Mouse (Mus musculus) megakaryocyte-erythroid progenitor cell, adult 5-6 weeks (primary cell): ENCODE measurements around the gene Magi2. TPM values are rescaled to one million over a fixed set of nuclear protein-coding genes. Genes with fewer than 3 reads are reported as not detected.
"Not testable (repeated sequence)": the region's sequence is repeated elsewhere in the genome, so short reads cannot be mapped to it uniquely, and the experiment has no call there.

Source experiments
- ATAC-seq: replicated peaks from 2 replicates; pipeline ENCODE4 v1.8.0; 2016; ENCODE audit warnings: mild to moderate bottlenecking, inconsistent platforms; ENCODE audit not compliant: severe bottlenecking, poor library complexity, low FRiP score, low TSS enrichment
- total RNA-seq, 2 experiments: library from RNA; stranded (forward) in 1 of 2; stranded (reverse) in 1 of 2; fragments of 200-1000, 215-1000 nt in 1 of 2; fragments of >200 nt in 1 of 2; fragmentation: Nextera tagmentation in 1 of 2; gene quantifications; 2 replicates each; pipeline ENCODE4 v1.2.3; 2014 to 2017

The Magi2 gene
- total RNA-seq, 2 experiments from 2014 or later = 0.23 to 0.52 TPM

DNA sequence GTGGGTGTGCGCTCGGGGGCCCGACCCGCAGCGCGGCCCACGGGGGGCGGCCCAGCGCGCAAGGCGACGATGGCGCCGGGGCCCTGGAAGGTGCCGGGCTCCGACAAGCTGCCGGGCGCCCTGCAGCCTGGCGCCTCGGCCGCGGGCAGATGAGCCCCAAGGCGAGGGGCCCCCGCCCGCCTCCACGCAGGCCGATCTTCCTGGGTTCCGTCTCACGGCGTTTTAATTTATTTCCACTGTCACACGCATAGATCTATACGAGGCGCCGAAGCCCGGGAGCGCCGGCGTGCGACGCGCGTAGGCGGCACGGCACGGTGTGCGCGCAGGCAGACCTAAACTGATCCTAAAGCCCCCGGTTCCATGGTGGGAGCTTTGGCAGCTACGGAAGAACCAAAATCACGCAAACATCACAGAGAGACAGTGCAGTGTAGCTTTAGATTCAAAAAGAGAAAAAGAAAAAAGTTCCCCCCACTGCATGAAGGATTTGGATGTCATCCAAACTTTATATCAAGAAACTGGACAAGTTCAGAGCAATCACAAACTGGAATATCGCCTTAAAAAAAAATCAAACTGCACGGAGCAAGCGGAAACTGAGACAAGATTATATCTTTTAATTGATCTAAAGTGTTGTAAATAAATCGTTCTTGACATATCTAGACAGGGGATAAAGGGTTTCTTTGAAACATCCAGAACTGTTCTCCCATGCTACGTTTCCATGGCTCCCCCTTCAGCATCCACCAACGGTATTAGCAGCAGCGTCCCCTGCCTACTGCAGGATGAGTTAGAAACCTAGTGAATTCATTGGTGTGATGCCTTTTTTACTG, 1475.9 kb downstream of the Magi2 start:
- ATAC-seq = no peak

DNA sequence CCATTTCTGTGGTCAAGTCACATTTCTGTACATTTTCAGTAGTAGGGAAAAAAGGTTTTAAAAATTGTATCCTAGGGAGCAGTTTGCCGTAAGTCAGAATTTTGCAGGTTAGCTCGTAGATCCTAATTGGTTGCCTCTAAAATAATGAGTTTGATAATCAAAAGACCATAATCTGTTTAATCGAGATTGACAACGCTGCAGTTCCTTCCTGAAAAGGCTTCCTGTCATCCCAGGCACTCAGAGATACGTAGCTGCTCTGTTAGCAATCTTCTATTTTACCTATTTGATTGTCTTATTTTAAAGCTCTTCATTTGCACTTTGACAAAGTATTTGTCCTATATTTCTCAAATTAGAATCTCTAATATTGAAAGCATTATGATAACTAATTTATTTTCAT, 1476.5 kb downstream of the Magi2 start:
- ATAC-seq = no peak

DNA sequence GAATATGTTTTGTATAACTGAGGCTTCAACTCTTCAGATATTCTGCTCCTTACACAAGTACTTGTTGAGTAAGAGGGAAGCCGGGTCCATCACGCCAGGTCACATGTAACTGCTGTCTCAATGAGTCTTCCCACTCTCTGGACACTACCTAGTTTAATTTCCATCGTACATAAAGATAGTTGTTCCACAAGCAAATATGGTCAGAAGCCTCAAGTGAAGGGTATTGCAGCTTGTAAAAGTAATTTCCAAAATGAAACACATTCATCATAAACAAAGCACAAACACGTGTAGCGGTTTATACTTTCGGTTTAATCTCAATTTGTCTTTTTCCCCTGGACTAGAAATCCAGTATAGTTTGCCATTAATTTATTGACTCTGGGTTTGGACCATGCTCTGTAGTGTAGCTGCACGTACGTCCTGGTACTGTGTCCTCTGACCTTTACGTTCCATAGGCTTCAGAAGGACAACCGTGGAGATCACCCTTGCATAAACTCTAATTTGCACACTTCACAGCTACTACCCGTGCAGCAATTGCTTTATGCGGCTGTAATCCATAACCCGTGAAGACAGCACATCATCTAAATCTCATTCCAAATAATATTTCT, 1477.2 kb downstream of the Magi2 start:
- ATAC-seq = no peak

DNA sequence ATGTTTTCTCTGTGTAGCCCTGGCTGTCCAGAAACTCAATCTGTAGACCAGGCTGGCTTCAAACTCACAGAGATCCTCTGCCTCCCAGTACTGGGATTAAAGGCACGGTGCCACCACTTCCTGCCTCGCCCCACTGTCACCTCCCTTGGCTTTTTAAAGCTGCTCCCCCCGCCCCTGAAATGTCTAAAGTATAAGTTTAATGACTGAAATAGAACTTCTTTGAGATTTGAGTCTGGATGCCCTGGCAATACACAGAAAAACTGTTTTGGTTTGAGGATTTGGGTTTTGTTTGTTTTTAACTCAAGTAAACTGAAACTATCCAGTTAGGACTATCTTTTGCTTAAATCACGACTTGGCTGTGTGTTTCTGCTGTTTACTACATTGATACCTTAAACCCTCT, 1478.0 kb downstream of the Magi2 start:
- no peak for ATAC-seq

DNA sequence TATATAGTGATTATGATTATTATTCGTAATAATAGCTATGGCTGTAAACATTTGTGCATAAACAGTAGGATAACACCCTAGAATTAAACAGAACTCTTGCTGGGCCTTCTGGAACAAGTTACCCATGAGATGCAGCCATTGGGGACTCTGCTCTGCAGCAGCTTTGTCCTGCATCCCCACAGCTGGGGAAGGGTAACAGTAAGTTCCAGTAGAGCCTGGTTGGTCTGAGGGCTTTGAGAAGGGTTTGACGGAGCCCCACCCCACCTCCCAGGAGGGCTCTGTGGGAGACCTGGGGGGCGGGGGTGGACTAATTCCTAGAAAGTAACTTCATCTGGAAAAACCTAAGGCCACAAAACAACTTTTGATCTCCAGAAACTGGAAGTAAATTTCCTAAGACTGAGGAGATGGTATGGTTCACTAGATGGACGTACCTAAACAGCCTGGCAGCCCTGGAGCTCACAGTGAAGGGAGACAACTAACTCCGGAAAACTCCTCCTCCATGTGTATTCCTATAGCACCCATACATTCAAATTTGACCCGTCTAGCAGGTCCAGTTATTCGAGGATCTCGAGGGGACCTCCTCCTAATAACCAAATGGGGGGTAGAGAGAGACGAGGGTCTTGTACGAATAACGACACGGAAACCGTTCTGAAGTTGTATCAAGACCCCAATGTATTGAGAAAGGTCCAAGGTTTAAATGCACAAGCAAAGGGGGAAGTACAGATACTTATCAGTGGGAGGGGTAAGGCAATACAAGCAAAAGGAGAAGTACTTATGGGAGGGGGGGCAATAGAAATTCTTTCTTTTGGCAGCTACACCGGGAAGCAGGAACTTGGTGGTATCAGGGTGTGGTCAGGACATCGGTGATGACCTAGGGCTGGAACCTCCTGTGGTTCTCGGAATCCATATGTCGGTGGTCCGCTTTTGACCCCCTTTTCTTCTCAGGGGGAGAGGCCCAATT, 1479.8 kb downstream of the Magi2 start:
- not testable (repeated sequence) for ATAC-seq

DNA sequence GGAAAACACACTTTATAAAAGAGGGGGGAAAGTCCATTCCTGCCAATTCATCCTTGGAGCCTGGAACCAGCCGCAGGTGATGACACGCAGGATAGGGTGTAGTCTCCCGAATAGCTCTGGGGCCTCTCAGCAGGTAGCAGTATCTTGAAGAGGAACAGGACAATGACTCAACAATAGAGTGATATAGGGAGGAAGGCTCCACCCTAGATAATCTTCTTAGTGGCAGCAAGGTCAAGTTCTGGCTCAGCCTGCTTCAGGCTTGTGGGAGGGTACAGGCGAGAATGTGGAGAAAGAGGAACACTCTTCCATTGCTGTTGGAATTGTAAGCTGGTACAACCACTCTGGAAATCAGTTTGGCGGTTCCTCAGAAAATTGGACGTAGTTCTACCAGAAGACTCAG, 1484.0 kb downstream of the Magi2 start:
- not testable (repeated sequence) for ATAC-seq

DNA sequence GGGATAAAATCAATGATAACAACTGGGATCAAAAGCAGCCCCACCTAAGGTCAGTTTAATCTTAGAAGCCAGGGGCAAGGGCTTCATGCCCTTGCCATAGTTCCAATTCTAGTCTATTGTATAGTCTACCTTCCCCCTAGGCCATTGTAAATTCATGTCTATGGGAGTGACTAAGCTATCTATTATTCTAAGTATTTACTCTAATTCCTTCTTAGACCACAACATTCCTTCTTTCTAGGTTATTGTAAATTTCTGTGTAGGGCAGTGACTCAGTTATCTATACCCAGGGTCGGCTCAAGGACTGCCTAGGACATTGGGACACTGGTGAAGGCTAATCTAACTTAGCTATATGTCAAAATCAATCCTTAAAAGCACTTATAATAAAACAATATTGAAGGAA, 1487.8 kb downstream of the Magi2 start:
- ATAC-seq = not testable (repeated sequence)

DNA sequence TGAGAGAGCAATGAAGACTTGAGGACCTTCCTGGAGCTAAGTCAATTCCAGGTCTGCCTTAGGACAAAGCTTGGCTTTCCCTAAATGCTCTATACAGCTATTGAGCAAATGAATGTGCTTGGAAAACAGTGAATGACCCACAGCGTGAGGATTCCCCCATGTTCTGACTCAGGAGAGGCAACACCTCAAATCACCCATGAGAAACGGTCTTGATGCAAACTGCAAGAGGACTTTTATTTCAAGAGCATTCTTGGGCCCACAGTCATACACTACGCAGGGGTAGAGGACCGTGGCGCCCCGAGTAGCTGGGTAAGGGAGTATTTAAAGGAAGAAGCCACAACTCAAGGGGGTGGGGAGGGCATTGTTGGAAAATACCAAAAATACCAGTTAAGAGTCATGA, 1489.1 kb downstream of the Magi2 start:
- ATAC-seq = not testable (repeated sequence)

DNA sequence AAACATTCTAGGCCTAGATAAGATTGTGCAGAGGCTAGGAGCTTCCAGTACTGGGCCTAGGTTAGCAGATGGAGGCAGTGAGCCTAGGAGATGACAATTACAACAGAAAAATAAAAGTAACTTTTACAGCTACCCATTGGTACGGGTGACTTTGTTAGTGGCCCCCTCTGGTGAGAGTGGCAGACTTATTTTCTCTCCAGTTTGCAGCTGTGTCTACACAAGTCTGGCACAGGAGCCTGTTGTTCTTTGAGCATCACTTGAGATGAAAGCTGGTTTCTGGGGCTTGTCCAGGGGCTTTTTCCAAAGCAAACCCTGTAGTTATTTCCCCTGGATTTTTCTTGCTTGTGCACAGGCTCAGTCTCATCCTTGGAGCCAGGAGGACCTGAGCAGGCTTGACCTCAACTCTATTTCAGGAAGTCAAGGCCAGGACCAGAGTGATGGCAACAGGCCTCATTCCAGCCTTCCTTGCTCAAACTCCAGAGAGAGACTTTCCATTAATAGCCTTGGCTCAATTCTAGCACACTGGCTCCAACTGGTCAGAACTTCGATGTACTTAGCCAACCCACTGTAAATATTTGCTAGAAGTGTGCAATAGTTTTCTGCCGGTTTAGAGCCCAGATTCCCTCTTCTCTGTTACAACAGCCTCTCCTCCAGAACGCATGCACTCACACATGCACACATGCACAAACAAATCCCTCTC, 1493.5 kb downstream of the Magi2 start:
- ATAC-seq = no peak

DNA sequence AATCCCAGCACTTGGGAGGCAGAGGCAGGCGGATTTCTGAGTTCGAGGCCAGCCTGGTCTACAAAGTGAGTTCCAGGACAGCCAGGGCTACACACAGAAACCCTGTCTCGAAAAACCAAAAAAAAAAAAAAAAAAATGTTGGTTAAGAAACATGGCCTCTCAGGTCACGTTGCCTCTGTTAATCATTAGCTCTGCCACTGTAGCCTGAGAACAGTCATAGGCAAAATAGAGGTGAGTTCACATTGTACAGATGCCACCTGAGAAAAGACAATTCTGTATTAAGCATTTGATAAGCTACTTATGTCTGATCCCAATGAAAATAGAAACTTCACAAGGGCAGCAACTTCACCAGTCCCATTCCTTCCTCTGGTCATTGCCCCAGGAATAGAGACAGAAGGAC, 1496.4 kb downstream of the Magi2 start:
- not testable (repeated sequence) for ATAC-seq

DNA sequence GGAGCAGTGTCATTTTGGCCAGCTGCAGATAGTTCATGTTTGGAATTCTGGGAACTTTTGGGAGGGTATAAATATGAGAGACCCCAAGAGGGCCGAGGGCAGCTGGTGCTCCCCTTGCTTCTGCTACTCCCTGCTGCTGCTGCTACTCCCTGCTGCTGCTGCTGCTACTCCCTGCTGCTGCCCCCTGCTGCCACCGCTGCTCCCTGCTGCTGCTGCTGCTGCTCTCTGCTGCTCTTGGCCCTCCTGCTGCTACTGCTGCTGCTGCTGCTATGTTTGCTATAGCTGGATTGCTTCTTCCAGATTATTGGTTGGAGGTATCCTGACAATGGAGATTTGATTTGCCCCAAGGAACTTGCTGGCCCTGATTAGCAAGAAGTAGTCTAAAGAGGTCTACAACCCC, 1512.0 kb downstream of the Magi2 start:
- ATAC-seq = no peak

DNA sequence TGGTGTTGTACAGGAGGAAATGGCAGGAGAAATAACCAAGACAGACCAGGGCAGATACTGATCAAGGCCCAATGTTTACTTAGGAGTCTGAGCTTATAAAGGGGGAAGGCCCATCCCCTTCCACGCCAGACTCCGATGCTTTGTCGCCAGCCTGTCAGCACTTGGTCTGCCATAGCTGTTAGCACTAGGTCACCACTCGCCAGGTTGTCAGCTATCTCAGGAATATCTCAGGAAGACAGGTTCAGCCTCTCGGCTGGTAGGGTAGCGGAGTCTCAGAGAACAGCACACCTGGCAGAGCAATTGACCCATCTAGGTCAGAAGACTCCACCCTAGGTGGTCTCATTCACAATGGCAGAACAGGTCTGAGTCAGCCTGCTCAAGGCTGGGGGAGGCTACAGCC, 1514.4 kb downstream of the Magi2 start:
- no peak for ATAC-seq

DNA sequence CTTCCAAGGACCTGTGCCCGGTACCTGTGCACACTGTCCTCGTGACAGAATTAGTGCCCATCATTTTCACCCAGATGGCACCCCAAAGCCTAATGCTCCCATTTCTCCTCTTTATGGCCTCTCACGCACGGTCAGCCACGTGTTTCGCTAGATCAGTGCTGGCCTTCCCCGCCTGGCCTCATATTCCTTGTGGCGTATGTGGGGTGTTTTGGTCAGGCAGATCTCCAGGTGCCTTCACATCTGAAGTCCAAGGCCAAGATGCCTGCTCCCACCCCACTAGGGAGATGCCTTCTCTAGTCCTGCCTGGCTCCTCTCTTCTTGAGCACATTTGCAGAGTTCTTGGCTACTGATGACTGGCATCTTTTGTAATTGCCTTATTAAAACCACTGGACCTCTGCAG, 1515.1 kb downstream of the Magi2 start:
- ATAC-seq = 0 out of 2 replicates have a peak, but pooled peaks have one; percentile 22

DNA sequence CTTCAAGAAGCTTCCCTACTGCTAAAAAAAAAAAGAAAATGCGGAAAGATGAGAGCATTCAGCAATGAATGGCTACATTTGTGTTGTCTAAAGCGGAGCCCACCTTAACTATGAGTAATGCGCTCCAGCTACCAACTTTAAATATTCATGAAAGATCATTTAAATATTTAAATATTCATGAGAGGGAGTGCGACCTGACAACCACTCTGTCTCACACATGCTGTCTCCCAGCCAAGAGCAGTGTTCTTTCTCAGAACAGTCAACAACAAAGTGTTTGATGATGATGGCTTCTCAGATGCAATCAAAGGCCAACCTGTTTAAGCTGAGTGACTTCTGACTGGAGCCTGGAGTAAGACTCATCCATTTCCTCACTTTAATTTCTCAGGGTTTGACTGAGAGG, 1521.3 kb downstream of the Magi2 start:
- no peak for ATAC-seq

DNA sequence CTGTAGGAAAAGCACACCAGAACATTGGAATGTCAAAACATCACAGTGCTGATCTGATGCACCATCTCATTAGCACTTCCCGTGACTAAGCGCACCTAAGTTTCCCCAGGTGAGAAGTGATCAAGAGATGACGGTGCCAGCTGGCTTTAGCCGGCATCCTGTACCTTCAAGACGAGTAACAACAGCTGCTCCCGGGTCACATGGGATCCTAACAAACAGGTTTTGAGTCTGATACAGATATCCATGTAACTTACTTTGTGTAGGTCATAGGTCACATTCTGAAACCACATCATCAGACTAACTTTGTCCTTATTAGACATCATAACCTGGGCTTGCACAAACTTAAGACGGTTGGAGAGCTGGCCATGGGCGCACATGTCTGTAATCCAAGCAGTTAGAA, 1522.0 kb downstream of the Magi2 start:
- ATAC-seq = no peak

DNA sequence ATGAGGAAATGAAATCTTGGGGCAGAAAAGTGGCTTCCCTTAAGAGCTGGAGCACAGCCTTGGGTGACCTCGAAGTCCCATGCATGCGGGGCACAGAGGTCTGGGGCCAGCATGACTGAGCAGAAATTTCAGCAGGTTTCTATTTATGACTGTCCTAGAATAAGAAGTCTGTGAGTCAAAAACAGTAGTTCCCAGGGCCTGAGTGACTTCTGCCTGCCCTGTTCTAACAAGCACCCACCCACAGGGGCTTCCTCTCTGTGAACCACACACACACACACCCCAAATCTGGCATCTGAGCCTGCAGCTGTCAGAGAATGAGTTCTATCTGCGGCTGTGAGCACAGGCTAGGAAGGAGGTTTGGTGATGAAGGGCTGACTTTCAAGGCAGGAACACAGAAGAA, 1522.7 kb downstream of the Magi2 start:
- ATAC-seq = peak; percentile 34

DNA sequence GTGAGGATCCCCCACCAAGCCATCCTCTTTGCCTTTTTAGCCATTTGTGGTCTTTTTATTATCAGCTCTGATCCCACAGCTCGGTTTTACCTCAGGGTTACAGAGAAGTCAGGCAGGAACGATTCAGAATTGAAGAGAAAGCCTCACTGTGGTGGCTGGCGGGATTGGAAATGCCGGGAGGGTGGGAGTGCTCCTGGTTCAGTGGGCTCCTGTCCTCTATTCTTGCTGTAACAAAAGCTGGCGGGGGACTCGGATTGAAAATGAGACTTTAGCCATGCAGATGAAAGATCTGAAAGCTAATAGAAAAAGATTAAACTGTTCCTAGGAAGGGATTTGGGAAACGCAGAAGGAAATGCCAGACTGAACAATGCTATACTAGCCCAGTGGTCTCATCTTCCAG, 1524.2 kb downstream of the Magi2 start:
- no peak for ATAC-seq

DNA sequence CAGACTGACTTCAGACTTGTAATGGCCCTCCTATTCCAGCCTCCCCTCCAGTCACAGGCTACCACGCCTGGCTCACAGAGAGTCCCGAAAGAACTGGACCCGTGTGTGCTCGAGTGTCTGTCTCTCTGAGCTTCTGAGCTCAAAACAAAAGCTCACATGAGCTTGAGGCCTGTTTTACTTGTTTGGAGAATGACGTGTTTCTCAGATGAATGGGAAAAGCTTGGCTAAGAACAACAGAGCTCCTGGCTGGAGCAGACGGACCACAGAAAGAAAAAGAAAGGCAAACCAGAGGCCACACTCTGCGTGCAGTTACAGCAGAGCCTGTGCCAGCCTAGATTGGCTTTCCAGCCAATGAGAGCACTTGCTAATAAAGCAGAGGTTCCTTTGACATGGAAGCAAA, 1524.9 kb downstream of the Magi2 start:
- ATAC-seq = no peak

DNA sequence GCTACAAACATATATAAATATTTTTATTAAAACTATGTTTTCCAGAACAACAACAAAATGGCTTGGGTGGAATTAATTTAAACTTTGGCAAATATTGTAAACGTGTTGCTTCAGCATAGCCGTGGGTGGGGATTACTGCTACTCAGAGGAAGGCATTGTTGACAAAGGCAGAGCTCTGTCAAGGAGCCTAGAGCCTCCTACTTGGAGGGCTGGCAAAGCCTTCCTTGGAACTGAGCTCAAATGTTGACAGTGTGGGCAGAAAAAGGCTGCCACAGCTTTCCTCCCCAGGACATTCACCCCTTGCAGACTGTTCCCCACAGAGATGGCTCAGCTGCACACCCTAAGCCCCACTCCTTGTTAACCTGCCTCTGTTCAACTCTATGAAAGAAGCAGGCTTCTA, 1526.3 kb downstream of the Magi2 start:
- no peak for ATAC-seq

DNA sequence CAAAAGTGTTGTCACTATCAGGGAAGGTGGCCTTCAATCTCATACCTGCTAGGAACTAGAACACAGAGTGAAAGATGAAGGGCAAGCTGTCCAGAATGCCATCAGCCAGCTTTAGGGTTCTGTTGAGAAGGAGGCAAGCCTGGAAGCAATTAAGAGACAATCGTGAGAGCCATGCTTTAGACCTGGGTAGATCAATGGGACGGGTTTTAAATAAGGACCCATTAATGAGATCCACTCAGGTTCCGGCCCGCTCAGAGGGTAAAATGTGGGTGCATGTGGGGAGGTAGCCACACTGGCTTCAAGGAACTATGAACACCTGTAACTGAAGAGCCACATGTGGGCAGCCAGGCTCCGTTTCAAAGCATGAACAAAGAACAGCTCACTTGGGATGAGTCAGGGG, 1527.1 kb downstream of the Magi2 start:
- ATAC-seq = no peak
